ENCODE assay signal across 31 mouse cellular contexts in the genomic region with DNA sequence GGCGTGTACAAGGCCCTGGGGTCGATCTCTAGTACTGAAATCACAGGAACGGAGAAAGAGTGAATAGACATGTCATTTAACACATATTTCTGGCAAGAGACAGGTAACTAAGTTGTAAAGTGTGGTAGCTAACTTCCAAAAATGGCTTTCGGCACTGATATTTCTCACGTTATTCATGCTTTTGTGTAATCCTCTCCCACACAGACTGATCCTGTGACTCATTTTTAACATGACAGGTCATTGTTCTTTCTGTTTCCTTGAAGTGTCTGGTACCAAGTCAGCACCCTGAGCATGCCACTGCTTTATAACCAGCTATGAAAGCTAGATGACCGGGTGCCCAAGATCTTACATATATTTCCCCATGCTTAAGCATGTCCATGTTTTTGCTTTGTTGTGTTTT. TPM values are rescaled to one million over a fixed set of nuclear protein-coding genes. Genes with fewer than 3 reads are reported as not detected.
DNase-seq lines count a peak whose midpoint lies in the region; ATAC-seq lines count a peak whose summit lies in the region.
"Had no signal": no experiment of that assay in that cellular context is flagged by ENCODE, and none has a peak within 500 bp of the region (broad histone marks: within the 10 kb centered on the region; RNA-seq: fewer than 3 reads in every experiment).

No protein-coding gene starts in this region.

- no peak overlapping the region for H3K9ac ChIP-seq in heart, embryonic 12.5 days
- H3K9ac ChIP-seq: embryonic facial prominence, embryonic 12.5 days; embryonic facial prominence, embryonic 15.5 days; forebrain, postnatal 0 days; heart, embryonic 15.5 days; hindbrain, embryonic 13.5 days had no signal

- H3K27ac ChIP-seq in heart, embryonic 12.5 days (ENCODE audit: poor library complexity, severe bottlenecking): no peak overlapping the region
- H3K27ac ChIP-seq: embryonic facial prominence, embryonic 12.5 days; embryonic facial prominence, embryonic 15.5 days; heart, embryonic 15.5 days; hindbrain, embryonic 10.5 days; hindbrain, embryonic 13.5 days had no signal

- ATAC-seq in erythroblast, adult 5-6 weeks (replicated peaks; ENCODE audit: low FRiP score, poor library complexity, severe bottlenecking): no peak
- no peak for ATAC-seq in heart, embryonic 12.5 days (ENCODE audit: insufficient number of reproducible peaks, low FRiP score)
- ATAC-seq: CD4-positive, CD25-positive, alpha-beta regulatory T cell, adult 4 months; forebrain, embryonic 14.5 days; forebrain, postnatal 0 days; hindbrain, embryonic 16.5 days; intestine, embryonic 16.5 days had no signal

- no peak overlapping the region for H3K4me2 ChIP-seq in heart, embryonic 12.5 days
- H3K4me2 ChIP-seq: embryonic facial prominence, embryonic 12.5 days; embryonic facial prominence, embryonic 15.5 days; heart, embryonic 11.5 days; heart, embryonic 15.5 days; hindbrain, embryonic 13.5 days had no signal

- no peaks in the 10 kb centered on the region for H3K36me3 ChIP-seq in heart, embryonic 12.5 days
- H3K36me3 ChIP-seq: embryonic facial prominence, embryonic 12.5 days; embryonic facial prominence, embryonic 15.5 days; heart, embryonic 15.5 days; hindbrain, embryonic 10.5 days; hindbrain, embryonic 13.5 days had no signal

- no peaks in the 10 kb centered on the region for H3K4me1 ChIP-seq in heart, embryonic 12.5 days (replicated peaks)
- H3K4me1 ChIP-seq: embryonic facial prominence, embryonic 12.5 days; embryonic facial prominence, embryonic 15.5 days; heart, embryonic 15.5 days; hindbrain, embryonic 10.5 days; hindbrain, embryonic 13.5 days had no signal

- no peaks in the 10 kb centered on the region for H3K27me3 ChIP-seq in heart, embryonic 12.5 days (replicated peaks)
- H3K27me3 ChIP-seq: embryonic facial prominence, embryonic 12.5 days; embryonic facial prominence, embryonic 15.5 days; heart, embryonic 15.5 days; hindbrain, embryonic 13.5 days had no signal

- DNase-seq in 416B (ENCODE audit: low read depth) (peak; percentile 36), liver (no peak)
- peak; percentile 22 for DNase-seq in Muller cell, postnatal 12 days (ENCODE audit: inconsistent ontology term)
- peak; percentile 6 for DNase-seq in brain, adult 2 months (ENCODE audit: low read depth, low spot score)
- DNase-seq in gonadal fat pad, adult 2 months (ENCODE audit: low read depth): peak; percentile 65
- DNase-seq in frontal cortex, postnatal 14 days (ENCODE audit: low spot score in 2 of 2): no peak
- DNase-seq: adrenal gland, adult 8-10 months; adrenal gland, postnatal 25 days; B cell, adult 2 months; cerebellum, adult 11 months; cerebellum, adult 2 months; cerebellum, adult 9-11 months; cerebellum, postnatal 25 days; forebrain, postnatal 0 days; gastrocnemius, postnatal 25 days; heart, adult 11 months; heart, postnatal 10 days; heart, postnatal 36 days; kidney, adult 18-20 months had no signal

- no peaks in the 10 kb centered on the region for H3K9me3 ChIP-seq in heart, embryonic 12.5 days (replicated peaks)
- H3K9me3 ChIP-seq: embryonic facial prominence, embryonic 12.5 days; embryonic facial prominence, embryonic 15.5 days; heart, embryonic 15.5 days; hindbrain, embryonic 10.5 days; hindbrain, embryonic 13.5 days had no signal

- WGBS in heart, embryonic 12.5 days: 73% methylated on average over 6 of the region's 6 CpGs

- H3K4me3 ChIP-seq in heart, embryonic 12.5 days: no peak overlapping the region
- H3K4me3 ChIP-seq: embryonic facial prominence, embryonic 12.5 days; embryonic facial prominence, embryonic 15.5 days; heart, embryonic 15.5 days; hindbrain, embryonic 10.5 days; hindbrain, embryonic 13.5 days had no signal

RNA-seq across cellular contexts. Expression of a gene that starts 26.1 kb away (rescaled TPM):
- 82.0 and 85.2 TPM in 2 replicates for polyA plus RNA-seq in gonadal fat pad, adult 2 months (2012; rRNA removed)
- total RNA-seq in erythroblast, adult 5-6 weeks (2015; ENCODE audit: low replicate concordance): 42.1 and 45.6 TPM in 2 replicates
- total RNA-seq in erythroblast, adult 5-6 weeks (2017; ENCODE audit: low replicate concordance): 28.2 and 34.6 TPM in 2 replicates
- 108 and 115 TPM in 2 replicates for polyA plus RNA-seq in heart, embryonic 12.5 days (2016; fragmentation: Nextera tagmentation; extraction: Ambion mirVana)

Comparison
In these comparisons a context has a peak if more than half of its experiments do, and no peak if none do; other contexts are left out.
1. DNase-seq: peak in 416B (single experiment), Muller cell, postnatal 12 days (single experiment), brain, adult 2 months (single experiment) and gonadal fat pad, adult 2 months (single experiment); none in frontal cortex, postnatal 14 days (0 of 2) and liver (single experiment).